Mouse (Mus musculus) heart, adult 2 months (tissue): ENCODE measurements around the gene Tcf7l2.

Source experiments
- CTCF ChIP-seq: fragments of 200-600 bp; IDR thresholded peaks from 2 replicates; pipeline ENCODE4 v1.8.1; 2022; ENCODE audit warnings: antibody characterized with exemption, mild to moderate bottlenecking, moderate library complexity
- EP300 ChIP-seq: fragments of 200-500 bp; IDR thresholded peaks from 2 replicates; pipeline ENCODE4 v1.6.1; 2011; ENCODE audit warnings: low read depth, low read length, control low read depth; ENCODE audit not compliant: insufficient read depth
- POLR2A ChIP-seq: fragments of 200-500 bp; IDR thresholded peaks from 2 replicates; pipeline ENCODE4 v1.6.1; 2011; ENCODE audit warnings: mild to moderate bottlenecking, low read depth, low read length, control low read depth; ENCODE audit not compliant: insufficient read depth

- TF ChIP-seq EP300 (no peak), POLR2A (no peak), CTCF (no peak)
Measured at GRCm38 (mm10) chr19:55792571-55792970, 51.0 kb downstream of the Tcf7l2 start.
